Mouse (Mus musculus) ES-E14 (cell line): ENCODE measurements around the gene Rnf169. TPM values are rescaled to one million over a fixed set of nuclear protein-coding genes. Genes with fewer than 3 reads are reported as not detected.

Source experiments
- DNase-seq: peaks from one replicate; pipeline ENCODE4 v3.0.0-alpha.2; 2013; ENCODE audit warnings: low read depth, low spot score
- H3K27ac ChIP-seq: 2 replicates; pipeline ENCODE4 v1.5.1; 2012; ENCODE audit warnings: low read depth, mild to moderate bottlenecking, low read length, moderate library complexity, mixed read lengths; ENCODE audit not compliant: poor library complexity, insufficient read depth, severe bottlenecking
- H3K36me3 ChIP-seq: 2 replicates; pipeline ENCODE4 v1.6.1; 2012; ENCODE audit warnings: mild to moderate bottlenecking, low read length, moderate library complexity, mixed read lengths; ENCODE audit not compliant: control insufficient read depth, poor library complexity, insufficient read depth, severe bottlenecking
- H3K4me1 ChIP-seq, 2 experiments: fragments of 150-350 bp in 1 of 2; sonication (generic) in 1 of 2; 2 replicates each; pipeline ENCODE4 v1.6.1; 2012; ENCODE audit warnings: low read length in 2 of 2, mild to moderate bottlenecking in 1 of 2, mixed read lengths in 1 of 2; ENCODE audit not compliant: control insufficient read depth in 2 of 2, insufficient read depth in 2 of 2, poor library complexity in 1 of 2
- H3K4me3 ChIP-seq, 2 experiments: fragments of 150-350 bp in 1 of 2; sonication (generic) in 1 of 2; 2 replicates each; pipeline ENCODE4 v1.5.1; 2012; ENCODE audit warnings: low read length in 2 of 2, low read depth in 1 of 2, mild to moderate bottlenecking in 1 of 2, mixed read lengths in 1 of 2; ENCODE audit not compliant: insufficient read depth in 1 of 2, poor library complexity in 1 of 2, severe bottlenecking in 1 of 2
- H3K9ac ChIP-seq: 2 replicates; pipeline ENCODE4 v1.6.1; 2012; ENCODE audit warnings: low read depth, mild to moderate bottlenecking, low read length, mixed read lengths; ENCODE audit not compliant: poor library complexity, insufficient read depth, severe bottlenecking
- H3K9me3 ChIP-seq: fragments of 150-350 bp; sonication (generic); 2 replicates; pipeline ENCODE4 v1.6.1; 2012; ENCODE audit warnings: low read depth, mild to moderate bottlenecking, low read length; ENCODE audit not compliant: control insufficient read depth, insufficient read depth
- CHD2 ChIP-seq: IDR thresholded peaks from 2 replicates; pipeline ENCODE4 v1.6.1; 2014; ENCODE audit warnings: mild to moderate bottlenecking, low read depth, low read length, inconsistent platforms
- HCFC1 ChIP-seq: IDR thresholded peaks from 2 replicates; pipeline ENCODE4 v1.6.1; 2012; ENCODE audit warnings: low read length, inconsistent platforms, borderline replicate concordance; ENCODE audit not compliant: insufficient read depth
- MAFK ChIP-seq: IDR thresholded peaks from 2 replicates; pipeline ENCODE4 v1.6.1; 2014; ENCODE audit warnings: mild to moderate bottlenecking, low read depth, low read length, inconsistent platforms; ENCODE audit not compliant: insufficient read depth
- ZC3H11A ChIP-seq: IDR thresholded peaks from 2 replicates; pipeline ENCODE4 v1.6.1; 2012; ENCODE audit warnings: low read depth, mild to moderate bottlenecking, inconsistent platforms, low read length, borderline replicate concordance
- ZNF384 ChIP-seq: IDR thresholded peaks from 2 replicates; pipeline ENCODE4 v1.6.1; 2012; ENCODE audit warnings: low read depth, low read length, inconsistent platforms
- in situ Hi-C, 2 experiments: fragments of 600-800 bp; cut with MboI; formaldehyde crosslinking; loops; one replicate each; pipeline ENCODE4 v1.15.1; 2025; ENCODE audit warnings: low sequenced_read_pairs in 2 of 2, inconsistent platforms in 1 of 2; ENCODE audit not compliant: unreplicated experiment in 2 of 2
- total RNA-seq: library from RNA; depleted of rRNA; stranded (reverse); fragments of 300-350 nt; gene quantifications from 2 replicates; pipeline ENCODE4 v1.2.3, GENCODE M21; 2012; rRNA removed

The Rnf169 gene
- total RNA-seq, 1 experiment = 19.2 TPM

GRCm38 (mm10) chr7:99887230-99887735 lies 93.0 kb downstream of the Rnf169 start:
- TF ChIP-seq ZC3H11A (no peak), HCFC1 (no peak), MAFK (no peak), CHD2 (no peak), ZNF384 (no peak)
- in situ Hi-C loops = no loop called here

GRCm38 (mm10) chr7:99878254-99878653 lies 102.0 kb downstream of the Rnf169 start:
- Histone ChIP-seq H3K36me3 (no peaks in the 10 kb centered on the region), H3K27ac (no peak overlapping the region), H3K4me1 (no peaks in the 10 kb centered on the region), H3K9me3 (no peaks in the 10 kb centered on the region), H3K9ac (no peak overlapping the region), H3K4me3 (no peak overlapping the region)
- in situ Hi-C loops = no loop called here
- TF ChIP-seq ZNF384 (no peak), MAFK (no peak), HCFC1 (no peak), ZC3H11A (no peak), CHD2 (no peak)
- DNase-seq = no peak

More at GRCm38 (mm10) chr7:99887230-99887735, 93.0 kb downstream of the Rnf169 start:
- H3K4me1 ChIP-seq = no peaks in the 10 kb centered on the region
- no peak overlapping the region for H3K9ac ChIP-seq
- DNase-seq = no peak
- H3K36me3 ChIP-seq = no peaks in the 10 kb centered on the region
- H3K27ac ChIP-seq = no peak overlapping the region
- no peak overlapping the region for H3K4me3 ChIP-seq
- H3K9me3 ChIP-seq = no peaks in the 10 kb centered on the region

- DNase-seq = peak; percentile 70
- no peak overlapping the region for H3K4me3 ChIP-seq
- no peaks in the 10 kb centered on the region for H3K4me1 ChIP-seq
- H3K9ac ChIP-seq = no peak overlapping the region
- H3K27ac ChIP-seq = no peak overlapping the region
- H3K9me3 ChIP-seq = no peaks in the 10 kb centered on the region
- H3K36me3 ChIP-seq = no peaks in the 10 kb centered on the region
- TF ChIP-seq ZC3H11A (peak; percentile 66; the same call in 1 of the 2 replicates), ZNF384 (no peak)
- in situ Hi-C loops = no loop called here
Measured at GRCm38 (mm10) chr7:99876345-99876744, 103.9 kb downstream of the Rnf169 start.

GRCm38 (mm10) chr7:99875891-99876290 lies 104.4 kb downstream of the Rnf169 start:
- no peak overlapping the region for H3K27ac ChIP-seq
- no peaks in the 10 kb centered on the region for H3K36me3 ChIP-seq
- in situ Hi-C loops = no loop called here
- no peaks in the 10 kb centered on the region for H3K4me1 ChIP-seq
- TF ChIP-seq ZNF384 (no peak), ZC3H11A (no peak), MAFK (no peak)
- H3K4me3 ChIP-seq = no peak overlapping the region
- H3K9me3 ChIP-seq = no peaks in the 10 kb centered on the region
- H3K9ac ChIP-seq = no peak overlapping the region
- DNase-seq = no peak

GRCm38 (mm10) chr7:99873965-99874364 lies 106.3 kb downstream of the Rnf169 start:
- H3K27ac ChIP-seq = no peak overlapping the region
- H3K4me3 ChIP-seq = no peak overlapping the region
- no peaks in the 10 kb centered on the region for H3K36me3 ChIP-seq
- no peaks in the 10 kb centered on the region for H3K9me3 ChIP-seq
- no peak for DNase-seq
- in situ Hi-C loops = no loop called here
- H3K4me1 ChIP-seq = no peaks in the 10 kb centered on the region
- TF ChIP-seq HCFC1 (no peak), ZC3H11A (no peak), ZNF384 (no peak), CHD2 (no peak), MAFK (no peak)
- no peak overlapping the region for H3K9ac ChIP-seq

Other genes with a start within 250 kb of the Rnf169 start
- gene Olfr521, start 216.9 kb downstream of the Rnf169 start, total RNA-seq = not detected in 2 replicates
- gene Neu3, start 152.0 kb downstream of the Rnf169 start, total RNA-seq = 2.2 and 2.4 TPM in 2 replicates
- 0.40 and 0.74 TPM in 2 replicates for gene Xrra1, start 121.3 kb downstream of the Rnf169 start, total RNA-seq
- gene Spcs2, start 117.0 kb downstream of the Rnf169 start, total RNA-seq = 247 and 260 TPM in 2 replicates
- gene Chrdl2, start 25.7 kb upstream of the Rnf169 start, total RNA-seq = 0.36 TPM in 1 of 2 replicates, not detected in the other
- gene Pold3, start 141.1 kb upstream of the Rnf169 start, total RNA-seq = 42.5 and 51.4 TPM in 2 replicates
- 3.8 and 6.2 TPM in 2 replicates for gene Lipt2, start 178.8 kb upstream of the Rnf169 start, total RNA-seq
- gene Kcne3, start 196.1 kb upstream of the Rnf169 start, total RNA-seq = not detected in 2 replicates
- 5.9 and 6.7 TPM in 2 replicates for gene Pgm2l1, start 246.9 kb upstream of the Rnf169 start, total RNA-seq